Mouse (Mus musculus) adrenal gland, postnatal 36 days (tissue): ENCODE measurements around the gene Gm10406. TPM values are rescaled to one million over a fixed set of nuclear protein-coding genes. Genes with fewer than 3 reads are reported as not detected.
"Not testable (repeated sequence)": the region's sequence is repeated elsewhere in the genome, so short reads cannot be mapped to it uniquely, and the experiment has no call there.

Experiments used
- DNase-seq, 2 experiments: peaks; one replicate each; pipeline ENCODE4 v3.0.0; 2021; ENCODE audit warnings: mixed read lengths in 1 of 2
- long read RNA-seq, 2 experiments: library from polyadenylated mRNA; stranded (forward); transcript quantifications; one replicate each; pipeline ENCODE4 v2.0.0; 2021; ENCODE audit warnings: borderline sequencing depth in 2 of 2
- total RNA-seq, 2 experiments: library from RNA; stranded (reverse); gene quantifications; 2 replicates each; pipeline ENCODE4 v1.2.3; 2021

The Gm10406 gene
- total RNA-seq: under 1 TPM in 1 of 2 experiments, not detected in 1; 0.20 TPM
- long read RNA-seq, experiment 1: 0 reads
- long read RNA-seq, experiment 2: 0 reads

DNA sequence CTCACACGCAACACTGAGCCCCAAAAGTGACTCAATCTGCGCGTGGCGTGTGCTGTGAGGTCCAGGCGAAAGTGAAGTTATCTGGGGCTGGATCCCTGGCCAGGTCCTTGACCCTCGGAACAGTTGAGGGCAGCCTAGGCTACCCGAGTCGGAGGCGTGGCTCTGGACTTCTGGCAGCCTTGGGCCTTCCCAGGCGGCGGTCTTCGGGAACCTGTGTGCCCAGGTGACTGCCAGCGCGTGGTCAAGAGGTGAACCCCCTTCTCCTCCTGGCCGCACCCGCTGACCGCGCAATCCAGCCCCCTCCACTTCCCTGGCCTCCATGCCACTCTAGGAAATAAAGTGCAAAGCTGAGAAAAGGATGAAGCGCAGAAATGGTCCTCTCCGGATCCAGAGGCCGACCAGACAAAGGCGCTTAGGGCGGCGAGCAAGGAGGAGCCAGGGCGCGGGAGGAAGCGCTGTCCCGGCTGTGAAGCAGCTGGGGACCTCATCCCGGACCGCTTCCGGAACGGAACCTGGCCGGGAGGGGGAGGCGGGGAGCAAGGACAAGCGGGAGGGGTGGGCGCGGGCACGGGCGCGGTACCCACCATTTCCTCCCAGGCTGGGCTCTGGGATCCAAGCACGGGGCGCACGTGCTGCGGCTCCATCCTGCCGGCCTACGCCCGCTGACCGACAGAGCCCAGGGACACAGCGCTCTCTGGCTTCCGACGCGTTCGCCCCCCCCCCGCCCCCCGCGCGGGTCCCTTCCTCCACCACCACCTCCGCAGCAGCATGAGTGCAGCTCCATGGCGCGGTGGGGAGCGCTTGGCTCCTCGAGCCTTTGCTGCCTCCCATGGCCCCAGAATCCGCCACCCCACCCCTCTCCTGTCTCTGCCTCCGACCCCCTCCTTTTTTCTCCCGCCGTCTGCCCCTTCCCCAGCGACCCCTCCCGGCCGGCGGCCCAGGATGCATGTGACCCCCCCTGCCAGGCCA, at the start of gene Gm10406:
Gm10406 (minus strand) TSS at position 669 of the 969 bp plus-strand sequence.
- DNase-seq: peak; percentile 30 to 32

DNA sequence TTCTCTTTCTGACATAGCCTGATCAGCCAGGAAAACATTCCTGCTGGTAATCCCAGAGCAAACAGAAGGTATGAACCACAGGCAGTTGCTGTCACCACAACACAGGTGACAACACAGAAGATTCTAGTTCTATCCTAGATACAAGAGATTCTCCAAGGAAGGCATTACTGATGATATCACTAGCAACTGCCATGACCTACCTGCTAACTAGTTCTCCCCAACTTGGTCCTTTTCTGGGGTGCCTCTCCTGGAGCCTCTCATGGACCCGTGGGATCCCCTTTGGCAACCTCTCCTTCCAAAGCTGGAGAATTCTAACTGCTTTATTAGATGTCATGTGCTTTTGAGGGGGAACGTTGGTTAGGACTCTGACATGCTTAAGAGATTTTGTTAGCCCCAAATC, 17.6 kb upstream of the Gm10406 start, which contains the start of gene Gm3685:
Gm3685 (minus strand) TSS at position 101 of the 400 bp plus-strand sequence.
- not testable (repeated sequence) for DNase-seq

DNA sequence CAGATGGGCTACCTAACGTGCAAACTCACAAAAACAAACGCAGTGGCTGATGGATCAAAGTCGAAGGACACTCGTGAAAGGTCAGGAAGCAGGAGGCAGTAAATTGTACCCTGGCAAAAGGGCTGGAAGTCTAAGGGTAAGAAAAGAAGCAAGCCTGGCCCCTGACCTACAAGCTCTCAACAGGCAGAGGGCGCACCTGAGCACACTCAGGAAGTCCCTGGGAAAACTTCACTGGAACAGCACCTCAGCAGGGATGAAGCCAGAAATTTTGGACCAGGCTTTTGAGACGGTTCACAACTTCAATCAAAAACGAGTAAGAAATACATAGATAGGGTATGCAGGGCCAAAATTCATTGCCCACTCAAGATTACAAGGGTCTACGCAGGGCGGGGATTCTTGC, 975 bp downstream of the Gm10406 start:
- DNase-seq: peak in 1 of 2 experiments; percentile 10

DNA sequence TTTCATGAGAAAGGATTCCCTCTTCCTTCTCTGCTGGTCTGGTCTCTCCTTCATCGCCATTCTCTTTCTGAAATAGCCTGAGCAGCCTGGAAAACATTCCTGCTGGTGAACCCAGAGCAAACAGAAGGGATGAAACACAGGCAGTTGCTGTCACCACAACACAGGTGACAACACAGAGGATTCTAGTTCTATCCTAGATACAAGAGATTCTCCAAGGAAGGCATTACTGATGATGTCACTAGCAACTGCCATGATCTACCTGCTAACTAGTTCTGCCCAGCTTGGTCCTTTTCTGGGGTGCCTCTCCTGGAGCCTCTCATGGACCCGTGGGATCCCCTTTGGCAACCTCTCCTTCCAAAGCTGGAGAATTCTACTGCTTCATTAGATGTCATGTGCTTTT, 53.5 kb downstream of the Gm10406 start, which contains the start of gene Gm6356:
Gm6356 (minus strand) TSS at position 101 of the 400 bp plus-strand sequence.
- not testable (repeated sequence) for DNase-seq

Other genes with a start within 250 kb of the Gm10406 start
- gene Gm3642, start 187.1 kb downstream of the Gm10406 start, total RNA-seq: not detected
- gene Gm3667, start 137.5 kb downstream of the Gm10406 start, total RNA-seq: not detected
- gene Gm6356, start 53.6 kb downstream of the Gm10406 start, total RNA-seq: not detected
- gene Gm3685, start 17.5 kb upstream of the Gm10406 start, total RNA-seq: not detected
- gene Gm3696, start 73.2 kb upstream of the Gm10406 start, total RNA-seq: under 1 TPM in 1 of 2 experiments, not detected in 1; 0.50 TPM
- gene Gm6676, start 98.0 kb upstream of the Gm10406 start, total RNA-seq: not detected
- gene Gm3512, start 147.1 kb upstream of the Gm10406 start, total RNA-seq: under 1 TPM; 0.26 to 0.56 TPM
- not detected for gene Gm16434, start 167.1 kb upstream of the Gm10406 start, total RNA-seq
- gene Gm3727, start 237.3 kb upstream of the Gm10406 start, total RNA-seq: not detected